Mouse (Mus musculus) midbrain, embryonic 11.5 days (tissue): Measurements from ENCODE around the gene Wdr13. TPM values are rescaled to one million over a fixed set of nuclear protein-coding genes. Genes with fewer than 3 reads are reported as not detected.
"Not testable (repeated sequence)": the region's sequence is repeated elsewhere in the genome, so short reads cannot be mapped to it uniquely, and the experiment has no call there.

Source experiments
- ATAC-seq: fragments of 200-750 bp; cut with Nextera tagmentation; 2 replicates; pipeline ENCODE4 v1.8.0; 2017; ENCODE audit warnings: moderate TSS enrichment, moderate library complexity; ENCODE audit not compliant: low FRiP score
- DNase-seq: peaks from one replicate; pipeline ENCODE4 v3.0.0; 2015; ENCODE audit warnings: low spot score; ENCODE audit errors: missing footprints
- H3K27ac ChIP-seq: fragments of 300-500 bp; sonication (generic); 2 replicates; pipeline ENCODE4 v1.5.1; 2014; ENCODE audit warnings: low read depth, low read length
- H3K27me3 ChIP-seq: fragments of 300-500 bp; sonication (generic); 2 replicates; pipeline ENCODE4 v1.6.1; 2014; ENCODE audit warnings: mild to moderate bottlenecking, low read length, moderate library complexity, mixed read lengths; ENCODE audit not compliant: control insufficient read depth, insufficient read depth
- H3K36me3 ChIP-seq: fragments of 300-500 bp; sonication (generic); 2 replicates; pipeline ENCODE4 v1.6.1; 2014; ENCODE audit warnings: mild to moderate bottlenecking, low read length, moderate library complexity, mixed read lengths; ENCODE audit not compliant: control insufficient read depth, insufficient read depth
- H3K4me1 ChIP-seq: fragments of 300-500 bp; sonication (generic); 2 replicates; pipeline ENCODE4 v1.6.1; 2014; ENCODE audit warnings: low read length; ENCODE audit not compliant: control insufficient read depth, insufficient read depth
- H3K4me2 ChIP-seq: fragments of 300-500 bp; sonication (generic); 2 replicates; pipeline ENCODE4 v1.6.1; 2014; ENCODE audit warnings: mild to moderate bottlenecking, moderate library complexity
- H3K4me3 ChIP-seq: fragments of 300-500 bp; sonication (generic); 2 replicates; pipeline ENCODE4 v1.5.1; 2014; ENCODE audit warnings: low read depth, low read length
- H3K9ac ChIP-seq: fragments of 300-500 bp; sonication (generic); 2 replicates; pipeline ENCODE4 v1.6.1; 2014; ENCODE audit warnings: low read length
- H3K9me3 ChIP-seq: fragments of 300-500 bp; sonication (generic); 2 replicates; pipeline ENCODE4 v1.6.1; 2016; ENCODE audit warnings: low read length; ENCODE audit not compliant: control insufficient read depth
- WGBS: fragments of 180-500 bp; shearing (Covaris S2); extraction: QIAGEN DNeasy Blood & Tissue Kit; methylation state at CpG from one replicate; pipeline ENCODE4 v1.1.7; 2014; 5-methylcytosine and 5-hydroxymethylcytosine counted together
- polyA plus RNA-seq: library from polyadenylated mRNA; unstranded; fragments of >200 nt; fragmentation: Nextera tagmentation; extraction: Ambion mirVana; gene quantifications from 2 replicates; pipeline ENCODE4 v1.2.1, GENCODE M21; 2014

Gene Wdr13
- polyA plus RNA-seq, 1 experiment from 2014 or later, result 23.4 TPM

DNA sequence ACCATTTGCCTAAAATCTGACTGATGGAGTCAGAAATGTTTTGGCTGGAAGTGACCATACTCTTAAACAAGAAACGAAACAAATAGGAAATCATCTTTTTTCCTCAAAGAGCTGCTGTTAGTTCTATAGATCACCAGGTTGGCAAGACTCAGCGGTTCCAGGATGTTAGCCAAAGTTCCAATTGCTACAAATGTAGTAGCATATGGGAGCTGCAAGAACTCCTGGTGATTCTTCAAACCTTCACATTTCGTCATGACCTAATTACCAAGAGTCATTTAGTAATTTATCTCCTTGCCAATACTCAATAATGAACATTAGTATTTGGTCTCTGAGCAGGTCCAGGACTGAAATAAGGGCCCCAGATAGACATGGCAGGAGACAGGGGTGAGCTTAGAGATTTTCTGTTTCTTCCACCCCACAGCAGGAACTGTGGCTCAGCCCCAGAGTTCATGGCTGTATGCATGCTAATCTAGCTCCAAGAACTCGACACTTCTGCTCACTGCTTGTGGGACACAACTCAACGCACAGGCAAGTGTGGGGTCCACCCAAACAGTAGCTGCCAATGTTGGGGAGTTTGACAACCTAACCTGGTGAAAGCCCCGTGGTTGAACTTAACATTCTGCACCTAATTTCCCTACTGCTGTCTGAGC, 8.7 kb downstream of the Wdr13 start:
- no peaks in the 10 kb centered on the region for H3K4me1 ChIP-seq
- no peaks in the 10 kb centered on the region for H3K27me3 ChIP-seq
- ATAC-seq (no peak), DNase-seq (no peak)
- no peak overlapping the region for H3K27ac ChIP-seq
- WGBS, result 88% methylated on average over 6 of the region's 6 CpGs
- H3K36me3 ChIP-seq, result no peaks in the 10 kb centered on the region
- no peak overlapping the region for H3K4me3 ChIP-seq
- no peak overlapping the region for H3K9ac ChIP-seq
- no peaks in the 10 kb centered on the region for H3K9me3 ChIP-seq
- no peak overlapping the region for H3K4me2 ChIP-seq

DNA sequence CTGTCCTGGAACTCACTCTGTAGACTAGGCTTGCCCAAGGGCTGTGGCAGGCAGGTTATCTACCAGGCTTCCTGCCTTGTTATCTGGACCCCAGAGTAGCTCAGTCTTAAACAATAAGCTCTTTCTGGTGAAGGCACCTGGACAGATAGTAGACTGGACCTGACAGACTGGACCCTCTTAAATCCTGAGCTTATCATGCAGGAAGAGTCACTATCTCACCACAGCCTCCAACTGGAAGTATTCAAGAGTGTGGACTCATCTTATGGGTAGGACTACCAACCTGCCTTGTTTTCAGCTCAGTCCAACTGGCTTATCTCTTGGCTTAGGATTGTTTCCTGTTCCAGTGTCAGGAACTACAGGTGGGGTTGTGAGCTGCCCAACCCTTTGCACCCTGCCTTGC, 15.4 kb downstream of the Wdr13 start:
- DNase-seq (no peak), ATAC-seq (no peak)
- Histone ChIP-seq H3K27me3 (no peaks in the 10 kb centered on the region), H3K9ac (no peak overlapping the region), H3K4me2 (no peak overlapping the region), H3K9me3 (no peaks in the 10 kb centered on the region), H3K4me3 (no peak overlapping the region), H3K4me1 (no peaks in the 10 kb centered on the region), H3K36me3 (no peaks in the 10 kb centered on the region), H3K27ac (no peak overlapping the region)

DNA sequence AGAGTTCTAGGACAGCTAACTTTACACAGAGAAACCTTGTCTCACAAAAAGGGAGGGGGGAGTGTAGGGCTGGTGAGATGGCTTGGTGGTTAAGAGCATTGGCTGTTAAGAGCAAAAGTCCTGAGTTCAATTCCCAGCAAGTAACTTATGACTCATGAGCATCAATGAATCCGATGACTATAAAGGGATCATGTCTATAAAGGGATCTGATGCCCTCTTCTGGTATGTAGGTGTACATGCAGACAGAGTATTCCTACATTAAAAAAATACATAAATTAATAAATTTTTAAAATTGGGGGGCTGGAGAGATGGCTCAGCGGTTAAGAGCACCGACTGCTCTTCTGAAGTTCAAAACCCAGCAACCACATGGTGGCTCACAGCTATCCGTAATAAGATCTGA, 17.4 kb downstream of the Wdr13 start:
- no peak overlapping the region for H3K27ac ChIP-seq
- DNase-seq (no peak), ATAC-seq (no peak)
- H3K9ac ChIP-seq, result no peak overlapping the region
- H3K4me1 ChIP-seq, result no peaks in the 10 kb centered on the region
- no peak overlapping the region for H3K4me3 ChIP-seq
- 76% methylated on average over 4 of the region's 4 CpGs for WGBS
- H3K27me3 ChIP-seq, result no peaks in the 10 kb centered on the region
- no peak overlapping the region for H3K4me2 ChIP-seq
- H3K36me3 ChIP-seq, result no peaks in the 10 kb centered on the region
- no peaks in the 10 kb centered on the region for H3K9me3 ChIP-seq

DNA sequence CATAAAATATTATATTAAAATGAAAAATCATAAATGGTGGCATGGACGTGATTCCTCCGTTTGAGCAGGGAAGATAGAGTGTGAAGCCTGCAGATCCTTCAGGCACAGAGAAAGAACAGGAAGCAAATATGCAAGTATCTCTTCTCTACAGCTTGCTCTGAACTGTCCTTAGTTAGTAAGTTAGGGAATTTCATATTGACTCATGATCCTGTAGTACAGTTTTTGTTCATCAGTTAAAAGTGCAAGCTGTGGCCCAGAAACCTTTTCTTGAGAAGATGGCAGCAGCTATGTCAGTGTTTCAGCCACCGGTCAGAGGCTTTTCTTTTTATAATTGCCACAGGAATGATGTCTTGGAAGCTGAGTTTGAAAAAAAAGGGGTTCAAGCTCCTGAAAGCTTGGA, 27.7 kb downstream of the Wdr13 start:
- 93% methylated on average over 3 of the region's 3 CpGs for WGBS
- H3K4me3 ChIP-seq, result no peak overlapping the region

DNA sequence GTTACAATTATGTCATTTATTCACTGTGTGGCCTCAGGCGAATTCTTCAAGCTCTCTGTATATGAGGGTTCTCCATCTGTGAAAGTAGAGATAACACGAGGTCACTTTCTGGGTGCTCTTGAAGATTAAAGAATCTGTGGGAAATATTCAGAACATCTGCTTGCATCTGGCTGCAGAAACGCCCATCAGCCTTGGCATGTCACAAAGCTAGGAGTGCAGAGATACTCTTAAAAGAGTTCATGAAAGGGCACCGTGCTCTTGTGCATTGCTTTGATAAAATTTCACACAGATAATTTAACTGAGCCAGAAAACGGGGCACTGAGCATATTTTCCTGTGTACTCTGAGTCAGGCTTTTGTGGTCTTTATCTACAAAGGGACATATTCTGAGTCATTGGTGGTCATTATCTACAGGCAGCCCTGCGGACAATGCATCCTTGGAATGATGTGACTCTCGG, 30.5 kb downstream of the Wdr13 start:
- H3K4me1 ChIP-seq, result peaks cover 4% of the 10 kb centered on the region; the same call in 1 of the 2 replicates
- no peak overlapping the region for H3K9ac ChIP-seq
- DNase-seq (no peak), ATAC-seq (no peak)
- H3K27ac ChIP-seq, result no peak overlapping the region
- H3K36me3 ChIP-seq, result no peaks in the 10 kb centered on the region
- no peaks in the 10 kb centered on the region for H3K9me3 ChIP-seq
- 71% methylated on average over 7 of the region's 7 CpGs for WGBS
- H3K4me2 ChIP-seq, result no peak overlapping the region
- no peaks in the 10 kb centered on the region for H3K27me3 ChIP-seq
- no peak overlapping the region for H3K4me3 ChIP-seq

More for the DNA sequence above, 27.7 kb downstream of the Wdr13 start:
- no peak for ATAC-seq
- Histone ChIP-seq H3K9ac (no peak overlapping the region), H3K27me3 (no peaks in the 10 kb centered on the region), H3K9me3 (no peaks in the 10 kb centered on the region), H3K36me3 (no peaks in the 10 kb centered on the region), H3K4me2 (no peak overlapping the region), H3K4me1 (peaks cover 4% of the 10 kb centered on the region; the same call in 1 of the 2 replicates), H3K27ac (no peak overlapping the region)
- no peak for DNase-seq

DNA sequence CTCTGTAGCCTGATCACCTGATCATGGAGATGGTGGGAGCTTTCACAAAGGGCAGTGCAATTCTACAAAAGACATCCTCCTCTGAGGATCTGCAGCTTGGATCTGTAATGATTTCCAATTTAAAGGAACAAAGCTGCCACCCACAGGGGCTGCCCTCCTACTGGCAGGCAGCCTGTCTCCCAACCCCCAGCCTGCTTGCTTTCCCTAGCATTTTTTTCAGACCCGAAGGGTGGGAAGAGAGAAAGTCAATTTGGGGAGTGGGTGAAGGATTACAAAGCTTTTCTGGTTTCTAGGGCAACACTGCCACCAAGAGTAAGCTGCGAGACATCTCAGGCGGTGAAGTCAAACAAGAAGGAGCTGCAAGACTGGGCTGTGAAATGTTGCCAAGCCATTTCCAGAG, 31.7 kb downstream of the Wdr13 start:
- Histone ChIP-seq H3K27ac (peak overlapping the region; percentile 62; the same call in 1 of the 2 replicates), H3K27me3 (no peaks in the 10 kb centered on the region), H3K36me3 (no peaks in the 10 kb centered on the region), H3K9ac (no peak overlapping the region), H3K4me1 (peaks cover 4% of the 10 kb centered on the region; the same call in 1 of the 2 replicates), H3K4me3 (no peak overlapping the region), H3K4me2 (no peak overlapping the region), H3K9me3 (no peaks in the 10 kb centered on the region)
- DNase-seq, result peak; percentile 97
- WGBS, result 8% methylated on average over 3 of the region's 3 CpGs
- peak; percentile 61 for ATAC-seq

DNA sequence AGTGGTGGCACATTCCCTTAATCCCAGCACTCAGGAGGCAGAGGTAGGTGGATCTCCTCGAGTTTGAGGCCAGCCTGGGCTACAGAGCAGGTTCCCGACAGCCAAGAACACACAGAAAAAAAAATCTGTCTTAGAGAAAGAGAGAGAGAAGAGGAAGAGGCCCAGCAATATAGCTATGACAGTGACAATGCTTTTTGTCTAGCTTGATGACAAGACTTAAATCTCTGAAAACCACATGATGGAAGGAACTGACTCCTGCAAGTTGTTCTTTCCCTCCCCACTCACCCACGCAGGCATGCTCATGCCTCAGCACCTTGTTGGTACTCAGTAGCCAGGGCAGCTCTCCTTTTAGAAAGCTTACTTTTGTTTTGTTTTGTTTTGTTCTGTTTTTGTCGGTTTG, 33.3 kb downstream of the Wdr13 start:
- no peak for DNase-seq
- WGBS, result 60% methylated on average over 4 of the region's 4 CpGs
- no peaks in the 10 kb centered on the region for H3K9me3 ChIP-seq
- no peaks in the 10 kb centered on the region for H3K36me3 ChIP-seq
- H3K4me1 ChIP-seq, result peaks cover 4% of the 10 kb centered on the region; the same call in 1 of the 2 replicates
- no peak overlapping the region for H3K4me3 ChIP-seq
- H3K9ac ChIP-seq, result no peak overlapping the region
- H3K27me3 ChIP-seq, result no peaks in the 10 kb centered on the region
- H3K4me2 ChIP-seq, result no peak overlapping the region
- no peak overlapping the region for H3K27ac ChIP-seq
- no peak for ATAC-seq

DNA sequence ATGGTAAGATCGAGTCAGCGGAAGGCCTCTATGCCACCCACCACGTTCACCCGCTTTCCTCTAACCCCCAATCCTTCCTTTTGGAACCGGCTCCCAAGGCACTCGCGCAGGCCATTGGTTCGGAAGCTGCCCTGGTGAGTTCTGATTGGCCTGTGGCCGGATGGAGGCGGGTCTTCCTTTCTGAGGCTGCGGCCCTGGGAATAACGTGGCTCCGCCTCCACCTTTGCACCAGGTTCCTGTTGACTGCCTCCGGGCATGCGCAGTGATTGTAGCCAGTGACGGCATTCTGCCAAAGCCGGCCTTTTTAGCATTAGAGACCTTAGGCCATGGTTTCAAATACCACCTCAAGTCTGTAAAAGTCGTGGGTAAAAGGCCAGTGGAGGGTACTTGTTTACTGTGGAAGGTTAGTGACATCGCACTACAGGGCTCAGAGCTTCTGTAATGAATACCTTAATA, 35.9 kb downstream of the Wdr13 start:
- Histone ChIP-seq H3K9me3 (no peaks in the 10 kb centered on the region), H3K4me1 (peaks cover 4% of the 10 kb centered on the region; the same call in 1 of the 2 replicates), H3K9ac (peak overlapping the region; percentile 44), H3K36me3 (no peaks in the 10 kb centered on the region), H3K27ac (no peak overlapping the region), H3K4me2 (peak overlapping the region; percentile 37), H3K4me3 (peak overlapping the region; percentile 22), H3K27me3 (no peaks in the 10 kb centered on the region)
- ATAC-seq (peak; percentile 94), DNase-seq (peak; percentile 95)
- 15% methylated on average over 19 of the region's 19 CpGs for WGBS

DNA sequence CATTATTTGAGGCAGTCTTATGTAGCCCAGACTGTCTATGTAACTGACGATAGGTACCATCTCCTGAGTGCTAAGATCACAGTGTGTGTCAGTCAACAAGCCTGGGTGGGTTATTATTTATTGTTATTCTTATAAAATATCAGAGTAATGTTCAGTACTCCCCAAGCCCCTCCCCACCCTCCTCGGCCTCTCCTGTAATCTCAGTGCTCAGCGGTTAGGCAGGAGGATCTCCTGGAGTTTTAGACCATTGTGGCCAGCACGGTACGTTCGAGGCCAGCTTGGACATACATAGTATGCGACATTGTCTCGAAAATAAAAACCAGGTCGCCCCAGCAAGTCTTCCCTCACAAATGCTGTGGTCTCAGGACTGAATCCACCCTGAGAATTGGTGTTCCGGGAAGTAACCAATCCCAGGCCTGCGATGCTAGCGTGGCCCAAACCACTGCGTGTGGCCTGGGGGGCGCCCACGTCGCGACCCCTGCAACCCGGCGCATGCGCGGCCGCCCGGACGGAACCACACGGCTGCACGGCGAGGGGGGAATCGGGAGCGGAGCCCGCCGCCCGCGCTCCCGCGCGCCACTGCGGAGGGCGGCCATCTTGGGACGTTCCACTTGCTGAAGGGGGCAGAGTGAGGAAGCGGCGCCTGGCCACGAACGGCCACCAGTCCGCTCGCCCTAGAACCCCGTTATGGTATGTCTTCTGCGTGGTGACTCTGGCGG, 36.5 kb downstream of the Wdr13 start:
- WGBS, result 22% methylated on average over 22 of the region's 48 CpGs
- Histone ChIP-seq H3K4me2 (peak overlapping the region; percentile 38), H3K9ac (peak overlapping the region; percentile 38; the same call in 1 of the 2 replicates), H3K4me3 (peak overlapping the region; percentile 15; the same call in 1 of the 2 replicates)
- DNase-seq, H3K36me3 ChIP-seq, H3K9me3 ChIP-seq, H3K27ac ChIP-seq, H3K4me1 ChIP-seq, H3K27me3 ChIP-seq: not testable (repeated sequence)
- peak; percentile 90 for ATAC-seq
